Mouse (Mus musculus) forebrain, embryonic 10.5 days (tissue): Measurements from ENCODE around the gene Gfy. TPM values are rescaled to one million over a fixed set of nuclear protein-coding genes. Genes with fewer than 3 reads are reported as not detected.

Source experiments
- DNase-seq: peaks from one replicate; pipeline ENCODE4 v3.0.0-alpha.2; 2017; ENCODE audit warnings: low spot score; ENCODE audit errors: extremely low spot score
- H3K27ac ChIP-seq: fragments of 300-500 bp; sonication (generic); 2 replicates; pipeline ENCODE4 v1.5.1; 2016; ENCODE audit warnings: mild to moderate bottlenecking
- H3K27me3 ChIP-seq: fragments of 300-500 bp; sonication (generic); 2 replicates; pipeline ENCODE4 v1.6.1; 2016; ENCODE audit warnings: mild to moderate bottlenecking; ENCODE audit not compliant: poor library complexity, severe bottlenecking
- H3K36me3 ChIP-seq: fragments of 300-500 bp; sonication (generic); replicated peaks from 2 replicates; pipeline ENCODE4 v1.6.1; 2016; ENCODE audit warnings: mild to moderate bottlenecking, moderate library complexity
- H3K4me1 ChIP-seq: fragments of 300-500 bp; sonication (generic); 2 replicates; pipeline ENCODE4 v1.6.1; 2016
- H3K4me3 ChIP-seq: fragments of 300-500 bp; sonication (generic); 2 replicates; pipeline ENCODE4 v1.5.1; 2016; ENCODE audit warnings: mild to moderate bottlenecking, moderate library complexity
- H3K9me3 ChIP-seq: fragments of 300-500 bp; sonication (generic); 2 replicates; pipeline ENCODE4 v1.6.1; 2016; ENCODE audit warnings: mild to moderate bottlenecking, moderate library complexity
- WGBS: fragments of 180-500 bp; shearing (Covaris S2); methylation state at CpG from one replicate; pipeline ENCODE4 v1.1.7; 2016; 5-methylcytosine and 5-hydroxymethylcytosine counted together
- polyA plus RNA-seq: library from polyadenylated mRNA; unstranded; fragments of >200 nt; fragmentation: Nextera tagmentation; extraction: Ambion mirVana; gene quantifications from 2 replicates; pipeline ENCODE4 v1.2.1, GENCODE M21; 2016

The Gfy gene
- 0.15 TPM in 1 of 2 replicates, not detected in the other for polyA plus RNA-seq

GRCm38 (mm10) chr7:45179469-45179868, at the start of gene Gfy:
TSS of gene Gfy (minus strand) at chr7:45179569.
- peaks cover 54% of the 10 kb centered on the region for H3K4me1 ChIP-seq
- DNase-seq = no peak
- H3K27me3 ChIP-seq = peaks cover 100% of the 10 kb centered on the region
- no peaks in the 10 kb centered on the region for H3K9me3 ChIP-seq
- H3K27ac ChIP-seq = no peak within 1 kb of the TSS
- H3K36me3 ChIP-seq = no peaks in the 10 kb centered on the region
- H3K4me3 ChIP-seq = no peak within 1 kb of the TSS
- WGBS = 30% methylated on average over 7 of the region's 7 CpGs

GRCm38 (mm10) chr7:45229046-45229445, 49.7 kb upstream of the Gfy start:
- no peak for DNase-seq
- H3K4me3 ChIP-seq = no peak overlapping the region
- H3K4me1 ChIP-seq = peaks cover 21% of the 10 kb centered on the region
- peaks cover 15% of the 10 kb centered on the region for H3K27me3 ChIP-seq
- H3K9me3 ChIP-seq = no peaks in the 10 kb centered on the region
- no peak overlapping the region for H3K27ac ChIP-seq
- H3K36me3 ChIP-seq = peaks cover 100% of the 10 kb centered on the region
- whole genome bisulfite sequencing = 97% methylated on average over 8 of the region's 8 CpGs

- peaks cover 10% of the 10 kb centered on the region for H3K27me3 ChIP-seq
- H3K27ac ChIP-seq = no peak overlapping the region
- no peaks in the 10 kb centered on the region for H3K9me3 ChIP-seq
- WGBS = 96% methylated on average over 18 of the region's 18 CpGs
- peaks cover 100% of the 10 kb centered on the region for H3K36me3 ChIP-seq
- DNase-seq = no peak
- peaks cover 16% of the 10 kb centered on the region for H3K4me1 ChIP-seq
- no peak overlapping the region for H3K4me3 ChIP-seq
Observed at GRCm38 (mm10) chr7:45228548-45228947, 49.2 kb upstream of the Gfy start.

- DNase-seq = no peak
- Histone ChIP-seq H3K27me3 (no peaks in the 10 kb centered on the region), H3K27ac (no peak overlapping the region), H3K4me1 (peaks cover 4% of the 10 kb centered on the region; the same call in 1 of the 2 replicates), H3K9me3 (no peaks in the 10 kb centered on the region), H3K4me3 (no peak overlapping the region), H3K36me3 (peaks cover 100% of the 10 kb centered on the region)
- WGBS = 98% methylated on average over 5 of the region's 5 CpGs
Observed at GRCm38 (mm10) chr7:45226421-45226820, 47.1 kb upstream of the Gfy start.

GRCm38 (mm10) chr7:45224826-45225225, 45.5 kb upstream of the Gfy start:
- Histone ChIP-seq H3K27ac (no peak overlapping the region), H3K4me1 (peaks cover 13% of the 10 kb centered on the region), H3K4me3 (no peak overlapping the region), H3K27me3 (no peaks in the 10 kb centered on the region), H3K9me3 (no peaks in the 10 kb centered on the region; the same call in 1 of the 2 replicates), H3K36me3 (peaks cover 100% of the 10 kb centered on the region)
- WGBS = 90% methylated on average over 7 of the region's 7 CpGs
- DNase-seq = no peak

- no peaks in the 10 kb centered on the region for H3K27me3 ChIP-seq
- 91% methylated on average over 2 of the region's 2 CpGs for WGBS
- H3K4me3 ChIP-seq = no peak overlapping the region
- no peak for DNase-seq
- H3K27ac ChIP-seq = no peak overlapping the region
- H3K9me3 ChIP-seq = no peaks in the 10 kb centered on the region; the same call in 1 of the 2 replicates
- peaks cover 44% of the 10 kb centered on the region for H3K4me1 ChIP-seq
- H3K36me3 ChIP-seq = peaks cover 99% of the 10 kb centered on the region
Observed at GRCm38 (mm10) chr7:45221680-45222079, 42.3 kb upstream of the Gfy start.

GRCm38 (mm10) chr7:45216442-45217183, 37.2 kb upstream of the Gfy start:
- H3K27ac ChIP-seq = peak overlapping the region; percentile 100
- H3K4me3 ChIP-seq = peak overlapping the region; percentile 87
- under 1% methylated on average over 13 of the region's 13 CpGs for WGBS
- H3K27me3 ChIP-seq = peaks cover 22% of the 10 kb centered on the region
- DNase-seq = peak; percentile 92
- peaks cover 69% of the 10 kb centered on the region for H3K4me1 ChIP-seq
- peaks cover 48% of the 10 kb centered on the region for H3K36me3 ChIP-seq
- no peaks in the 10 kb centered on the region; the same call in 1 of the 2 replicates for H3K9me3 ChIP-seq

- 1% methylated on average over 52 of the region's 55 CpGs for WGBS
- no peaks in the 10 kb centered on the region; the same call in 1 of the 2 replicates for H3K9me3 ChIP-seq
- DNase-seq = peak; percentile 83
- peak within 1 kb of the TSS; percentile 87 for H3K4me3 ChIP-seq
- peaks cover 67% of the 10 kb centered on the region for H3K4me1 ChIP-seq
- peaks cover 41% of the 10 kb centered on the region for H3K36me3 ChIP-seq
- peaks cover 30% of the 10 kb centered on the region for H3K27me3 ChIP-seq
- peak within 1 kb of the TSS; percentile 100 for H3K27ac ChIP-seq
Observed at GRCm38 (mm10) chr7:45215673-45216441, 36.5 kb upstream of the Gfy start, which contains the start of gene Tead2. TSS of gene Tead2 (plus strand) at chr7:45215753.

GRCm38 (mm10) chr7:45213708-45214107, 34.3 kb upstream of the Gfy start:
- Histone ChIP-seq H3K36me3 (peaks cover 19% of the 10 kb centered on the region), H3K4me1 (peaks cover 50% of the 10 kb centered on the region), H3K27me3 (peaks cover 51% of the 10 kb centered on the region), H3K9me3 (no peaks in the 10 kb centered on the region), H3K4me3 (no peak overlapping the region), H3K27ac (no peak overlapping the region)
- WGBS = 60% methylated on average over 5 of the region's 5 CpGs
- DNase-seq = no peak

GRCm38 (mm10) chr7:45212356-45212755, 33.0 kb upstream of the Gfy start:
- Histone ChIP-seq H3K36me3 (peaks cover 6% of the 10 kb centered on the region), H3K27me3 (peaks cover 55% of the 10 kb centered on the region), H3K27ac (no peak overlapping the region), H3K4me1 (peaks cover 36% of the 10 kb centered on the region), H3K9me3 (no peaks in the 10 kb centered on the region), H3K4me3 (no peak overlapping the region)
- 79% methylated on average over 7 of the region's 7 CpGs for WGBS
- DNase-seq = no peak

- no peak for DNase-seq
- Histone ChIP-seq H3K27ac (no peak within 1 kb of the TSS), H3K4me3 (peak within 1 kb of the TSS; percentile 21), H3K27me3 (peaks cover 55% of the 10 kb centered on the region), H3K4me1 (peaks cover 31% of the 10 kb centered on the region), H3K36me3 (peaks cover under 1% of the 10 kb centered on the region), H3K9me3 (no peaks in the 10 kb centered on the region)
- 7% methylated on average over 17 of the region's 17 CpGs for WGBS
Observed at GRCm38 (mm10) chr7:45211851-45212251, 32.5 kb upstream of the Gfy start, which contains the start of gene Dkkl1. TSS of gene Dkkl1 (minus strand) at chr7:45212147.

- H3K9me3 ChIP-seq = no peaks in the 10 kb centered on the region
- no peak overlapping the region for H3K27ac ChIP-seq
- no peak overlapping the region for H3K4me3 ChIP-seq
- DNase-seq = no peak
- H3K27me3 ChIP-seq = peaks cover 57% of the 10 kb centered on the region
- no peaks in the 10 kb centered on the region for H3K36me3 ChIP-seq
- H3K4me1 ChIP-seq = peaks cover 26% of the 10 kb centered on the region
- 80% methylated on average over 10 of the region's 10 CpGs for WGBS
Observed at GRCm38 (mm10) chr7:45211070-45211469, 31.7 kb upstream of the Gfy start.

- Histone ChIP-seq H3K4me1 (peaks cover 13% of the 10 kb centered on the region), H3K27ac (no peak overlapping the region), H3K9me3 (no peaks in the 10 kb centered on the region), H3K36me3 (no peaks in the 10 kb centered on the region), H3K27me3 (peaks cover 62% of the 10 kb centered on the region), H3K4me3 (no peak overlapping the region)
- no peak for DNase-seq
- 81% methylated on average over 6 of the region's 6 CpGs for WGBS
Observed at GRCm38 (mm10) chr7:45208260-45208659, 28.9 kb upstream of the Gfy start.
